Mouse (Mus musculus) E14TG2a.4 (cell line): Measurements from ENCODE around the gene Tfb1m.

Experiments
- CTCF ChIP-seq: conservative IDR thresholded peaks from 2 replicates; pipeline ENCODE4 v1.5.1; 2014; ENCODE audit warnings: low read length
- NANOG ChIP-seq: IDR thresholded peaks from 2 replicates; pipeline ENCODE4 v1.6.1; 2014; ENCODE audit warnings: borderline replicate concordance, low read length, mixed read lengths

- TF ChIP-seq CTCF (no peak), NANOG (no peak)
These were observed 51.1 kb downstream of the Tfb1m start for GRCm38 (mm10) chr17:3506508-3506907.
